Mouse (Mus musculus) left cerebral cortex, postnatal 36 days (tissue): ENCODE results near the gene Sgsm1. TPM values are rescaled to one million over a fixed set of nuclear protein-coding genes. Genes with fewer than 3 reads are reported as not detected.

Experiments
- DNase-seq, 2 experiments: peaks; one replicate each; pipeline ENCODE4 v3.0.0; 2021 to 2022; ENCODE audit warnings: low spot score in 2 of 2, mixed read lengths in 1 of 2
- intact Hi-C: fragments of 180-260 bp; cut with DNase I; formaldehyde crosslinking; loops from one replicate; pipeline ENCODE4 v1.15.1; 2025
- microRNA-seq: library from miRNA; unstranded; fragments of <30 nt; microRNA quantifications from one replicate; pipeline ENCODE4 v1.2.0, GENCODE M21; 2022
- total RNA-seq, 2 experiments: library from RNA; stranded (reverse); gene quantifications; 2 replicates each; pipeline ENCODE4 v1.2.3; 2021

Sgsm1 gene
- total RNA-seq, 2 experiments from 2014 or later, result 124 to 169 TPM

GRCm38 (mm10) chr5:113199772-113200134, 110.8 kb downstream of the Sgsm1 start:
- intact Hi-C loops, result no loop called here

GRCm38 (mm10) chr5:113199126-113199771, 111.3 kb downstream of the Sgsm1 start:
- DNase-seq, result no peak
- intact Hi-C loops, result no loop called here

More at GRCm38 (mm10) chr5:113199772-113200134, 110.8 kb downstream of the Sgsm1 start:
- DNase-seq, result no peak

- intact Hi-C loops, result no loop called here
- no peak for DNase-seq
These were observed 113.4 kb downstream of the Sgsm1 start for GRCm38 (mm10) chr5:113196916-113197794.

- intact Hi-C loops, result no loop called here
- peak; percentile 54 to 71 for DNase-seq
These were observed 114.7 kb downstream of the Sgsm1 start for GRCm38 (mm10) chr5:113195907-113196306.

- no peak for DNase-seq
- intact Hi-C loops, result no loop called here
These were observed 115.1 kb downstream of the Sgsm1 start for GRCm38 (mm10) chr5:113195451-113195850.

- peak; percentile 47 to 69 for DNase-seq
- intact Hi-C loops, result no loop called here
These were observed 116.8 kb downstream of the Sgsm1 start for GRCm38 (mm10) chr5:113193762-113194161.

Small RNAs within 50 kb of the gene (microRNA-seq; reads per million reads assigned to microRNA genes)
- not detected for gene Mir7229
- gene Mir7230, result not detected

Other genes starting within 250 kb of the Sgsm1 start
- not detected for gene Crybb2, start 240.7 kb downstream of the Sgsm1 start, total RNA-seq
- 1 to 10 TPM; 1.1 to 2.4 TPM for gene Crybb3, start 229.2 kb downstream of the Sgsm1 start, total RNA-seq
- gene 2900026A02Rik, start 89.5 kb downstream of the Sgsm1 start, total RNA-seq, result 10 to 100 TPM; 40.8 to 41.0 TPM
- not detected for gene Tmem211, start 83.9 kb downstream of the Sgsm1 start, total RNA-seq
- gene Aym1, start 46.5 kb upstream of the Sgsm1 start, total RNA-seq, result not detected
- gene Wscd2, start 179.5 kb upstream of the Sgsm1 start, total RNA-seq, result 10 to 100 TPM; 51.5 to 66.8 TPM